Mouse (Mus musculus) fat pad, adult 2 months (tissue): ENCODE data around the gene Ehbp1.

Experiments
- DNase-seq: peaks from one replicate; pipeline ENCODE4 v3.0.0-alpha.2; 2011; ENCODE audit warnings: low read depth, low spot score; ENCODE audit errors: extremely low read depth

Gene Ehbp1

GRCm38 (mm10) chr11:22089346-22089745 lies 252.7 kb downstream of the Ehbp1 start:
- DNase-seq = no peak

GRCm38 (mm10) chr11:22063352-22063751 lies 278.7 kb downstream of the Ehbp1 start:
- DNase-seq = no peak

GRCm38 (mm10) chr11:22061660-22062059 lies 280.4 kb downstream of the Ehbp1 start:
- DNase-seq = no peak

GRCm38 (mm10) chr11:22057538-22057937 lies 284.6 kb downstream of the Ehbp1 start:
- no peak for DNase-seq

GRCm38 (mm10) chr11:22055908-22056307 lies 286.2 kb downstream of the Ehbp1 start:
- no peak for DNase-seq

- DNase-seq = no peak
Observed at GRCm38 (mm10) chr11:22053034-22053668, 288.9 kb downstream of the Ehbp1 start.

- DNase-seq = peak; percentile 56
Observed at GRCm38 (mm10) chr11:22050864-22051263, 291.2 kb downstream of the Ehbp1 start.

GRCm38 (mm10) chr11:22039854-22040426 lies 302.2 kb downstream of the Ehbp1 start:
- no peak for DNase-seq

- DNase-seq = no peak
Observed at GRCm38 (mm10) chr11:22034564-22035105, 307.5 kb downstream of the Ehbp1 start.

GRCm38 (mm10) chr11:22033582-22033981 lies 308.5 kb downstream of the Ehbp1 start:
- no peak for DNase-seq

- DNase-seq = no peak
Observed at GRCm38 (mm10) chr11:22020602-22021001, 321.5 kb downstream of the Ehbp1 start.

- no peak for DNase-seq
Observed at GRCm38 (mm10) chr11:22017444-22017843, 324.6 kb downstream of the Ehbp1 start.

GRCm38 (mm10) chr11:22016341-22016740 lies 325.8 kb downstream of the Ehbp1 start:
- DNase-seq = no peak

- DNase-seq = no peak
Observed at GRCm38 (mm10) chr11:22008817-22009216, 333.3 kb downstream of the Ehbp1 start.

GRCm38 (mm10) chr11:22008129-22008596 lies 333.9 kb downstream of the Ehbp1 start:
- no peak for DNase-seq

- DNase-seq = no peak
Observed at GRCm38 (mm10) chr11:22007781-22008110, 334.3 kb downstream of the Ehbp1 start.

- DNase-seq = no peak
Observed at GRCm38 (mm10) chr11:22007088-22007780, 334.9 kb downstream of the Ehbp1 start.

- DNase-seq = no peak
Observed at GRCm38 (mm10) chr11:22006471-22007087, 335.5 kb downstream of the Ehbp1 start.

- DNase-seq = no peak
Observed at GRCm38 (mm10) chr11:22005281-22005870, 336.7 kb downstream of the Ehbp1 start.

- DNase-seq = no peak
Observed at GRCm38 (mm10) chr11:22004331-22004841, 337.7 kb downstream of the Ehbp1 start.
